Mouse (Mus musculus) forebrain, embryonic 15.5 days (tissue): Measurements from ENCODE around the gene Anks1b. TPM values are rescaled to one million over a fixed set of nuclear protein-coding genes. Genes with fewer than 3 reads are reported as not detected.

Experiments used
- ATAC-seq: fragments of 200-750 bp; cut with Nextera tagmentation; replicated peaks from 2 replicates; pipeline ENCODE4 v1.8.0; 2017; ENCODE audit warnings: mild to moderate bottlenecking, moderate TSS enrichment, moderate library complexity
- H3K27ac ChIP-seq: fragments of 300-500 bp; sonication (generic); replicated peaks from 2 replicates; pipeline ENCODE4 v1.5.1; 2015; ENCODE audit warnings: mild to moderate bottlenecking, inconsistent platforms
- H3K27me3 ChIP-seq: fragments of 300-500 bp; sonication (generic); 2 replicates; pipeline ENCODE4 v1.6.1; 2015; ENCODE audit warnings: inconsistent platforms
- H3K36me3 ChIP-seq: fragments of 300-500 bp; sonication (generic); 2 replicates; pipeline ENCODE4 v1.6.1; 2015; ENCODE audit warnings: mild to moderate bottlenecking, inconsistent platforms
- H3K4me1 ChIP-seq: fragments of 300-500 bp; sonication (generic); 2 replicates; pipeline ENCODE4 v1.6.1; 2015; ENCODE audit warnings: inconsistent platforms
- H3K4me2 ChIP-seq: fragments of 300-500 bp; sonication (generic); replicated peaks from 2 replicates; pipeline ENCODE4 v1.6.1; 2015; ENCODE audit warnings: mild to moderate bottlenecking, inconsistent platforms
- H3K4me3 ChIP-seq: fragments of 300-500 bp; sonication (generic); 2 replicates; pipeline ENCODE4 v1.5.1; 2015; ENCODE audit warnings: mild to moderate bottlenecking, inconsistent platforms
- H3K9ac ChIP-seq: fragments of 300-500 bp; sonication (generic); replicated peaks from 2 replicates; pipeline ENCODE4 v1.6.1; 2015; ENCODE audit warnings: mild to moderate bottlenecking, inconsistent platforms
- H3K9me3 ChIP-seq: fragments of 300-500 bp; sonication (generic); 2 replicates; pipeline ENCODE4 v1.6.1; 2016; ENCODE audit warnings: inconsistent platforms
- WGBS: fragments of 180-500 bp; shearing (Covaris S2); methylation state at CpG from one replicate; pipeline ENCODE4 v1.1.7; 2015; ENCODE audit warnings: mixed read lengths; 5-methylcytosine and 5-hydroxymethylcytosine counted together
- polyA plus RNA-seq: library from polyadenylated mRNA; unstranded; fragments of >200 nt; fragmentation: Nextera tagmentation; extraction: Ambion mirVana; gene quantifications from 2 replicates; pipeline ENCODE4 v1.2.1, GENCODE M21; 2015

The Anks1b gene
- polyA plus RNA-seq, 1 experiment from 2014 or later = 63.1 TPM

DNA sequence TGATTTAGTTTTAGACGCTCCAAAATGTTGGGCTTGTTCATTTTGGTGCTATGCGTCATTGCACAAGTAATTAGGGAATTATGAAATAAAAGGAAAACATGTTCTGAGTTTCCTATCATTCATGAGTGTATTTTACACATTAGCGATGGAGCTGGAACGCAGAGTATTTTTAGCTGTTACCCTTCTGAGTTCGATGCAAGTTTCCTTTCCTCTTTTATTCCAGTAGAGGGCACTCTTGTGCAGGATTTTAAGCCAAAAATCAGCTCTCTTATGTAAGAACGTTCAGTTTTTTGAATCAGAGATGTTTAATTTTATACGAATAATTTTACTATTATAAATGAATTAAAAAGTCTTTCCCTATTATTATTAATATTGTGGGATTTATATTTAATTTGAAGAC is 208.3 kb downstream of the Anks1b start:
- Histone ChIP-seq H3K36me3 (0 out of 2 replicates have a peak, but pooled peaks cover 5% of the 10 kb centered on the region), H3K4me1 (no peaks in the 10 kb centered on the region), H3K27ac (no peak overlapping the region), H3K9me3 (no peaks in the 10 kb centered on the region), H3K9ac (no peak overlapping the region), H3K4me3 (no peak overlapping the region), H3K4me2 (no peak overlapping the region), H3K27me3 (no peaks in the 10 kb centered on the region)
- 19% methylated on average over 7 of the region's 7 CpGs for WGBS
- ATAC-seq = no peak

DNA sequence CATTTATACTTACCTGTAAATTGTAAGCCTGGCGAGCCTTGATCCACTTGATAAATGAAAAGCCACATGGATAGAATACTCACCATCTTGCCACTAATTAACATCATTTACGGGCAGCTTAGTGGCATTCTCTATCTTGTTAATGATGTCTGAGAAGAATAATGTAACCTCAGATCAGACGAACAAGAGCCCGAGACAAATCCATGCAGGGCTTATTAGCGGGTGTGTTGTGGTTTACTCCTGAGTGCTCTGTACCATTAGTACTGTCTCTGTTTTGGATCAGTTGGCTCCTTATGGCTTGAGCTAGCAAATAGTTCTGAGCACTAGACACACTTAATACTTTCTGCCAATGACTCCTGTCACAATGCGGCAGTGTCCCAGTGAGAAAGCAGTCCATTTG is 220.6 kb downstream of the Anks1b start:
- no peaks in the 10 kb centered on the region for H3K9me3 ChIP-seq
- no peaks in the 10 kb centered on the region for H3K36me3 ChIP-seq
- H3K4me3 ChIP-seq = no peak overlapping the region
- H3K4me1 ChIP-seq = no peaks in the 10 kb centered on the region
- no peak overlapping the region for H3K27ac ChIP-seq
- no peak overlapping the region for H3K4me2 ChIP-seq
- no peak overlapping the region for H3K9ac ChIP-seq
- no peak for ATAC-seq
- 26% methylated on average over 6 of the region's 6 CpGs for WGBS
- no peaks in the 10 kb centered on the region for H3K27me3 ChIP-seq

DNA sequence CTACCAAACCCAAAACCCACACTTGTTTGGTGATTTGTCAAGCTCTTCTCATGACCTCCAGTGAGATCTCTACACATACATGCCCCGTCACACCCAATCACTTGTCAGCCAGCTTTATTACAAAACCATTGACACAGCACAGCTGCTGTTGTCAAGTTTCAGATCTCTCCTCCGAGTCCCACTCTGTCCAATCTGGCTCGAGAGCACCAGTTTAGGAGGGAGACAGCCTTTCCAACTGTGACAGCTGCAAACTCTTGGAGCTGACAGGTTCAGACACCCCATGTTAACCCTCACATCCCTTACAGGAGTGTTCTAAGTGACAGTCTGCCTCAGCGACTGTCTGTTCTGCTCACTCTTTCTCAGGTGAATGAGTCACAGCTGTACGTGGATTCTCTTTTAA is 239.4 kb downstream of the Anks1b start:
- no peak for ATAC-seq
- H3K4me2 ChIP-seq = no peak overlapping the region
- no peaks in the 10 kb centered on the region for H3K9me3 ChIP-seq
- H3K4me1 ChIP-seq = no peaks in the 10 kb centered on the region
- WGBS = 66% methylated on average over 5 of the region's 5 CpGs
- no peaks in the 10 kb centered on the region for H3K36me3 ChIP-seq
- H3K27me3 ChIP-seq = no peaks in the 10 kb centered on the region
- H3K4me3 ChIP-seq = no peak overlapping the region
- H3K9ac ChIP-seq = no peak overlapping the region
- H3K27ac ChIP-seq = no peak overlapping the region

DNA sequence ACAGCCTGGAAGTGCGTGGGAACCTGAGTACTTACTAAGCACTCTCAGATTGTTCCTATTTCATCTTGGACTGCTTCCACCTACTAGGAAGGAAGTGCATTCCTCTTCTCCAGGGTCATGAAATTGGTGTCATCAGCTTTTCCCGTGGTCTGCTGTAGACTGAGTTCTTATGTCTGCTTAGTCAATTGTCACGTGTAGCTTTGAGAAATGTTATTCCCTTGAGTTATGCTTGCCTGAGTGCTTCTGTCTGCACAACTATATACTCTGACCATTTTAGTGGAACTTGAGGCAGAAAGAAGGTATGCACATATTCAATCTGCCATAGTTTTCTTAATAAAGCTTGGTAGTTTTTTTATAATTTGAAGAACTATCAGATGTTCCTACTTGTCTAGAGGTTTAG is 243.6 kb downstream of the Anks1b start:
- no peak overlapping the region for H3K27ac ChIP-seq
- no peak overlapping the region for H3K4me3 ChIP-seq
- no peak overlapping the region for H3K4me2 ChIP-seq
- no peaks in the 10 kb centered on the region for H3K27me3 ChIP-seq
- no peak for ATAC-seq
- no peaks in the 10 kb centered on the region for H3K36me3 ChIP-seq
- H3K9me3 ChIP-seq = no peaks in the 10 kb centered on the region
- 86% methylated on average over 3 of the region's 3 CpGs for WGBS
- H3K4me1 ChIP-seq = no peaks in the 10 kb centered on the region
- H3K9ac ChIP-seq = no peak overlapping the region

DNA sequence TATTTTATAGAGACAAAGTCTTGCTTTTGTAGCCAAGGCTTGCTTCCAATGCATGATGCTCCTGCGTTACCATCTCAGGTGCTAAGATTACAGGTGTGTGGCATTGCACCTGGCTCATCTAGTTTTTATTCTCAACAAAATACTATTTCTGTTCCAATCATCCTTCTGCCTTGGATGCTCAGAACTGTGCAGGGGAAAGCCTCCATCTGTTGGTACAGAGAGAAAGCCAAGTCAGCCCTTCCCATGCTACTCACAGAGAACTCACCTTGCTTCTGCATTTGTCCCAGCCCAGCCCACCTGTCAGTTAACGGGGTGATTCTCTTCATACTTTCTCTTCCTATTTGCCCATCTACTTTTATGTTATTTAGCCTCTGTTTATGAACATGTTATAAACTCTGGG is 244.5 kb downstream of the Anks1b start:
- H3K27me3 ChIP-seq = no peaks in the 10 kb centered on the region
- no peaks in the 10 kb centered on the region for H3K36me3 ChIP-seq
- H3K4me1 ChIP-seq = no peaks in the 10 kb centered on the region
- H3K4me2 ChIP-seq = no peak overlapping the region
- 89% methylated on average over 2 of the region's 2 CpGs for WGBS
- H3K27ac ChIP-seq = no peak overlapping the region
- H3K9ac ChIP-seq = no peak overlapping the region
- H3K9me3 ChIP-seq = no peaks in the 10 kb centered on the region
- ATAC-seq = no peak
- H3K4me3 ChIP-seq = no peak overlapping the region

DNA sequence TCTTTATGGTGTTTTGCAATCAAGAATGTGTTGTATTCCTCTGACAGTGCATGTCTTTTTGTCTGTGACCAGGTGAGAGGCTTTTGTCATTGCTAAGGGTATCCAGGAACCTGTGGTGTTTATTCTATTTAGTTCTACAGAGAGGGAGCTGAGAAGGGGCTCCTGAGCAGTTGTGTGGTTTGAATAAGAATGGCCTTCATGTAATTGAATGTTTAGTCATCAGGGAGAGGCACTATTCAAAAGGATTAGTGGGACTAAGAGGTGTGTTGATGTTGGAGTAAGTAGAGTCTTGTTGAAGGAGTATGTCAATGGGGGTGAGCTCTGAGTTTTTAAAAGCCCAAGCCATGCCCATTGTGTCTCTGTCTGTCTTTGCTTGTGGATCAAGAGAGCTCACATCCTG is 264.2 kb downstream of the Anks1b start:
- Histone ChIP-seq H3K9ac (no peak overlapping the region), H3K36me3 (no peaks in the 10 kb centered on the region), H3K4me2 (no peak overlapping the region), H3K27ac (no peak overlapping the region), H3K27me3 (no peaks in the 10 kb centered on the region), H3K9me3 (no peaks in the 10 kb centered on the region), H3K4me1 (no peaks in the 10 kb centered on the region), H3K4me3 (no peak overlapping the region)
- no peak for ATAC-seq

DNA sequence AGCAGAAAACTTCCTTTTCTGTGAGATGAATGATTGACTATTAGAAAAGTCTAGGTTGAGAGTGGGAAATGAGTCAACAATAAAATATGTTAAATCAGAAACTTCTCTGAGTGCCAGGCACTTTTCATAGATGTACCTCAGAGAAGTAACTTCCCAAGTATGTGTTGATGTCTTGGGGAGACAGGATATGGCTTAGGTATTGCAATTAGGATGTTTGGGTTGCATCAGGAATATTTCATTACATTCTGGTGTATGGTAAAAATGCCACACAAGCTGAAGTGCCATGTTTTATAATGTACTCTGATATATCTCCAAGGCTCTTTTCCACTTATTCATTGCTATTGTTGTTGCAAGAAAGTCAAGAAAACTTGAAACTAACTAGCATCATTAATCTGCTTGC is 267.6 kb downstream of the Anks1b start:
- Histone ChIP-seq H3K4me1 (no peaks in the 10 kb centered on the region), H3K36me3 (no peaks in the 10 kb centered on the region), H3K9me3 (no peaks in the 10 kb centered on the region), H3K27ac (no peak overlapping the region), H3K27me3 (no peaks in the 10 kb centered on the region), H3K4me3 (no peak overlapping the region), H3K4me2 (no peak overlapping the region), H3K9ac (no peak overlapping the region)
- no peak for ATAC-seq

DNA sequence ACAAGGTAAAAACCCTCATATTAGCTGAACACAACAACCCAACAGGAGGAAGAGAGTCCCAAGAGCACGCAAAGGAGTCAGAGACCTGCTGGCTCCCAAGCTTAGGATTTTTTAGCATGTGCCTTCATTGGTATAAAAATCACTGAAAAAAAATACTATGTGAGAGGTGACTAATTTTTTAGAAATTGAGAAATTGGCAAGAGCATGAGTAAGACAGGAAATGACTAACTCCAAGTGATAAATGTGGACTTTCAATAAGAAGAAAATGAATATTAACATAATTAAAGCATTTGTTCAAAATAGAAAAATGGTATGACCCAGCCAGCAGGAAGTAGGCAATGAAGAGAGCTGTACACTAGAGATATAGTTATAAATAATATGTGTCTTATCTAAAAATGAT is 271.1 kb downstream of the Anks1b start:
- no peak overlapping the region for H3K4me2 ChIP-seq
- H3K9me3 ChIP-seq = no peaks in the 10 kb centered on the region
- H3K4me3 ChIP-seq = no peak overlapping the region
- no peak overlapping the region for H3K9ac ChIP-seq
- H3K27ac ChIP-seq = no peak overlapping the region
- 93% methylated on average over 1 of the region's 1 CpGs for WGBS
- H3K27me3 ChIP-seq = no peaks in the 10 kb centered on the region
- no peaks in the 10 kb centered on the region for H3K36me3 ChIP-seq
- no peak for ATAC-seq
- H3K4me1 ChIP-seq = no peaks in the 10 kb centered on the region

DNA sequence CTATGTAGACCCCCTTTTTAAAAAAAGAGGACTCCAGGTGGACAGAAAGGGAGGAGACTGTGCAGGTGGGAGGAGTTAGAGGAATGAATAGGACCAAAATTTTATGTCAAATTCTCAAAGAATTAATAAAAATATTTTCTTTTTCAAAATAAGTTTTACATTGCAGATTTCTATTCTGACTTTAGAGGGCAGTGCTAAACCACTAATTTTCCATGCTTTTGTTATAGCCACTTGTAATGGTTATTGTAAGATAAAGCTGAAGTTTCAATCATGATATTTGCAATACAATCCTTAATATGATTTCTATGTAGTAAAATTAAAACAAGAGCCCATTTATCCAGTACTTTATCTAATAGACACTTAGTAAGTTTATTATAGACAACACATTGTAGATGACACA is 278.2 kb downstream of the Anks1b start:
- Histone ChIP-seq H3K4me2 (no peak overlapping the region), H3K27me3 (no peaks in the 10 kb centered on the region)

DNA sequence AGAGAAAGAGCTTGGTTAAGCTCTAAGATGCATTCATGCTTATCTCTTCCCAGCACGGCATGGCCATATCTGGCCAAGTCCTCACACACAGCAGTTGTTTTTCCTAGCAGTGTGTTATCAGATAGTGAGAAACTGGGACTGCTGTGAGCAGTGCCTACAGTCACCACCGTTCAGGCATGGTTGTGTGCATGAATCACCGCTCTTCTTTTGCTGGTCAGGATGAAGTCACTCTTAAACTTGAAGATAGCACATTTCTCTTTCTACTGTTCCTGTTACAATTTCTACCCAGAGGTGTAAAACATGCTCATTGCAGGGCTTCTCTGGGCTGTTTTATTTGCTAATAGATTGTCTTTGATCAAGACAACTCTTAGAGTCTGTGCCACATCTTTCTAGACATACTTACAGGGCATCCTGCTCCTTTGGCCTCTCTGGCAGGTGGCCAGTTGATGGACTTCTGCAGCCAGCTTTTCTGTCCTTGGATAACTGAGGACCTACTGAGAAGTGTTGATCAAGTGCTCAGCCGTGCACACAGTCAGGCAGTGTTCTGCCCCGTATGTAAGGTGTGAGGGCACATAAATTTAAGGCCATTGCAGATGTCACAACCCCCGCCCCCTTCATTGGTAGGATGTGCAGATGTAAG is 296.8 kb downstream of the Anks1b start:
- 92% methylated on average over 6 of the region's 6 CpGs for WGBS
- H3K27me3 ChIP-seq = no peaks in the 10 kb centered on the region
- ATAC-seq = no peak
- H3K4me3 ChIP-seq = no peak overlapping the region
- H3K9me3 ChIP-seq = no peaks in the 10 kb centered on the region
- H3K9ac ChIP-seq = no peak overlapping the region
- no peaks in the 10 kb centered on the region for H3K36me3 ChIP-seq
- H3K4me2 ChIP-seq = no peak overlapping the region
- no peak overlapping the region for H3K27ac ChIP-seq
- no peaks in the 10 kb centered on the region for H3K4me1 ChIP-seq

More for the DNA sequence above, 278.2 kb downstream of the Anks1b start:
- no peaks in the 10 kb centered on the region for H3K36me3 ChIP-seq
- ATAC-seq = no peak
- H3K4me1 ChIP-seq = no peaks in the 10 kb centered on the region; the same call in 1 of the 2 replicates
- no peak overlapping the region for H3K4me3 ChIP-seq
- no peaks in the 10 kb centered on the region for H3K9me3 ChIP-seq
- no peak overlapping the region for H3K9ac ChIP-seq
- no peak overlapping the region for H3K27ac ChIP-seq

DNA sequence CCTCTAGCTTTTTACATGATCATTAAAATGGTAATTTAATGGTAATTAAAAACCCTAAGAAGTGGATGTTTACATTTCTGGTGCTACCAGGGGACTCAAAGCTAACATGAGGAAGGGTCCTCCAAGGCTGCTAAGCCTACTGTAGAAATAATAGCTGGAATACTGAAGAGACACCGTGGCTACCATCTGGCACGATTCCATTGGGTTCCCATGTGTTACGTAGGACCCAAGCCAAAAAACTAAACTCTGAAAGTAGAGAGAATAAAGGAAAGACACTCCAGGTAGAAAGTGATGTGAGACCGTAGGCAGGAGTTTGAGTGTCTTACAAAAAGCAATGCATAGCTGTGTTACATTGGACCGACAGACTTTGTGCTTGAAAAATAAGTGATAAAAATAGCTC is 317.1 kb downstream of the Anks1b start:
- no peaks in the 10 kb centered on the region for H3K27me3 ChIP-seq
- no peaks in the 10 kb centered on the region for H3K4me1 ChIP-seq
- WGBS = 42% methylated on average over 5 of the region's 5 CpGs
- ATAC-seq = no peak
- no peak overlapping the region for H3K4me3 ChIP-seq
- H3K36me3 ChIP-seq = no peaks in the 10 kb centered on the region
- H3K9ac ChIP-seq = no peak overlapping the region
- no peak overlapping the region for H3K27ac ChIP-seq
- no peaks in the 10 kb centered on the region for H3K9me3 ChIP-seq
- no peak overlapping the region for H3K4me2 ChIP-seq

DNA sequence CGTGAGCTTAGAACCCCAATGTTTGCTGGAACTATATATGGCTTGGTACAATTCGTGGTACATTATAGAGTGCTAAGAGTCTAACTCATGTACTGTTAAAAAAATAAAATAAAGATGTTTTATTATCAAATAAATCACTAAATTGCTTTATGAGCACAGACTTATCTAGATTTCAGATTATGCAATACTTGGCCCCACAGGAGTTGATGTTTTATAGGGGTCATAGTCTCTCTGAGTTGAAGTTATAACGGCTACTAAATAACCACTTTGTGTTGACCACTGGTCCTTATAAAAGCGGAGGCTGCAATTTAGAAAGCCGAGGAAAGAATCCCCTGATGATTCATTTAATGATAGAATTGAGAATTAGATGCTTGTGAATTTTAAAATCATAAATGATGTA is 323.6 kb downstream of the Anks1b start:
- H3K9ac ChIP-seq = no peak overlapping the region
- H3K4me1 ChIP-seq = no peaks in the 10 kb centered on the region
- H3K27ac ChIP-seq = no peak overlapping the region
- H3K4me3 ChIP-seq = no peak overlapping the region
- H3K36me3 ChIP-seq = no peaks in the 10 kb centered on the region
- no peaks in the 10 kb centered on the region for H3K9me3 ChIP-seq
- WGBS = 90% methylated on average over 5 of the region's 5 CpGs
- no peak for ATAC-seq
- no peaks in the 10 kb centered on the region for H3K27me3 ChIP-seq
- H3K4me2 ChIP-seq = no peak overlapping the region

DNA sequence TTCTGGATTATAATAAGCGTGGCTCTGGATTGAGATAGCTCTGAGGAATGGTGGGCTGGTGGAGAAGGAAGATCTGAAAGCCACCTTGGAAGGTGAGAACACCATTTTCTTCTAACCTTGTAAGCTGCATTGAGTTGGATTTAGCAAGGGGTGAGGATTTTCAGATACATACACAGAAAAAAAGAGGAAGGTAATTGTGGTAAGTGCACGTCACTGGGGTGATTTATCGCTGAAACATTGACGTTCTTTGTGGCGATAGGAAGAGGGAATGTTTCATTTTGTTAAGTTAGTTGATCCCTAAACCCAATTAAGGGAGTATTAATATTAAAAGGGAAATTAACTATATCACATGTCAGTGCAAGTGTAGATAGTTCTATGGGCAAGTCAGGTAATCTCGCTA is 336.7 kb downstream of the Anks1b start:
- Histone ChIP-seq H3K4me1 (no peaks in the 10 kb centered on the region), H3K9me3 (no peaks in the 10 kb centered on the region), H3K27ac (no peak overlapping the region), H3K4me3 (no peak overlapping the region), H3K27me3 (no peaks in the 10 kb centered on the region), H3K36me3 (no peaks in the 10 kb centered on the region), H3K4me2 (no peak overlapping the region), H3K9ac (no peak overlapping the region)
- no peak for ATAC-seq
- 93% methylated on average over 6 of the region's 6 CpGs for WGBS
